Mouse (Mus musculus): ENCODE measurements around the gene Ppp3ca.

DNA sequence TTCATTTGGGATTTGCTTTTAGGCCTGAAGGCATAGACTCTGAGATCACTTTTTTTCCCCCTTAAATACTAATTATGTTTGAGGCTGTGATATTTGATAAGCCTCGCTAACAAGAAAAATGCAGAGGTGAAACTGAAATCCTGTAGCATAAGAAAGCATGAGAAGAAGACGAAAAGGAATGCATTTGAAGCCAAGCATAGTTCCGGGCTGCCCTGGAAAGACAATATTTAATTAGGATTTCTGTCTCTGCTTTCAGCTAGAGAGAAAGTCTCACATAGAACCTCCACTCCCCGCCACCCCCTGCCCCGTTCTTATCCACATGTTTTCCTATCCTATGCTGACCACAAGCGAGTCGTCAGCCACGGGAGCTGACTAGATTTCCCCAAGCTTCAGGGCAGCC is 241.4 kb downstream of the Ppp3ca start:
- TF ChIP-seq CTCF (conservative IDR thresholded peaks at IDR 0.05; ENCODE audit: low read length) = no peak
- TF ChIP-seq POU5F1 (IDR thresholded peaks at IDR 0.05; ENCODE audit: borderline replicate concordance, low read length) = no peak
